Mouse (Mus musculus) forebrain, embryonic 14.5 days (tissue): ENCODE data around the gene Caskin2. TPM values are rescaled to one million over a fixed set of nuclear protein-coding genes. Genes with fewer than 3 reads are reported as not detected.

Experiments used
- microRNA-seq: library from miRNA; unstranded; fragments of <30 nt; microRNA quantifications from one replicate; pipeline ENCODE4, GENCODE M21; 2016
- polyA plus RNA-seq: library from polyadenylated mRNA; unstranded; fragments of >200 nt; fragmentation: Nextera tagmentation; extraction: Ambion mirVana; gene quantifications from 2 replicates; pipeline ENCODE4 v1.2.1, GENCODE M21; 2014

Gene Caskin2
- polyA plus RNA-seq, 1 experiment from 2014 or later = 8.0 TPM

Small RNA genes lying within 50 kb of the gene (microRNA-seq; reads per million reads assigned to microRNA genes)
- gene Mir5621 = not detected

Other genes starting within 250 kb of the Caskin2 start
- 117 and 122 TPM in 2 replicates for gene Nup85, start 249.2 kb downstream of the Caskin2 start, polyA plus RNA-seq
- gene Mrps7, start 209.7 kb downstream of the Caskin2 start, polyA plus RNA-seq = 72.1 and 81.5 TPM in 2 replicates
- 18.1 and 22.7 TPM in 2 replicates for gene Gga3, start 209.6 kb downstream of the Caskin2 start, polyA plus RNA-seq
- 9.5 and 12.5 TPM in 2 replicates for gene Mif4gd, start 200.7 kb downstream of the Caskin2 start, polyA plus RNA-seq
- 38.3 and 50.1 TPM in 2 replicates for gene Slc25a19, start 185.3 kb downstream of the Caskin2 start, polyA plus RNA-seq
- gene Grb2, start 105.0 kb downstream of the Caskin2 start, polyA plus RNA-seq = 108 and 113 TPM in 2 replicates
- gene Tmem94, start 48.2 kb downstream of the Caskin2 start, polyA plus RNA-seq = 12.4 and 19.6 TPM in 2 replicates
- 15.2 and 19.1 TPM in 2 replicates for gene Tsen54, start 1.1 kb upstream of the Caskin2 start, polyA plus RNA-seq
- 0.70 and 1.3 TPM in 2 replicates for gene Llgl2, start 10.4 kb upstream of the Caskin2 start, polyA plus RNA-seq
- not detected in 2 replicates for gene Myo15b, start 44.8 kb upstream of the Caskin2 start, polyA plus RNA-seq
- 0.52 and 1.6 TPM in 2 replicates for gene Smim5, start 86.3 kb upstream of the Caskin2 start, polyA plus RNA-seq
- gene Smim6, start 98.4 kb upstream of the Caskin2 start, polyA plus RNA-seq = 0.18 and 0.22 TPM in 2 replicates
- gene Sap30bp, start 119.6 kb upstream of the Caskin2 start, polyA plus RNA-seq = 55.8 and 56.5 TPM in 2 replicates
- 16.5 and 20.4 TPM in 2 replicates for gene Recql5, start 119.8 kb upstream of the Caskin2 start, polyA plus RNA-seq
- 0.48 and 0.62 TPM in 2 replicates for gene Itgb4, start 161.1 kb upstream of the Caskin2 start, polyA plus RNA-seq
- gene Galk1, start 199.1 kb upstream of the Caskin2 start, polyA plus RNA-seq = 53.9 and 59.5 TPM in 2 replicates
- gene H3f3b, start 214.3 kb upstream of the Caskin2 start, polyA plus RNA-seq = 2,620 and 3,081 TPM in 2 replicates
- gene Unk, start 216.7 kb upstream of the Caskin2 start, polyA plus RNA-seq = 23.4 and 24.9 TPM in 2 replicates